8 mouse cellular contexts compared by ENCODE assay signal in the genomic region with DNA sequence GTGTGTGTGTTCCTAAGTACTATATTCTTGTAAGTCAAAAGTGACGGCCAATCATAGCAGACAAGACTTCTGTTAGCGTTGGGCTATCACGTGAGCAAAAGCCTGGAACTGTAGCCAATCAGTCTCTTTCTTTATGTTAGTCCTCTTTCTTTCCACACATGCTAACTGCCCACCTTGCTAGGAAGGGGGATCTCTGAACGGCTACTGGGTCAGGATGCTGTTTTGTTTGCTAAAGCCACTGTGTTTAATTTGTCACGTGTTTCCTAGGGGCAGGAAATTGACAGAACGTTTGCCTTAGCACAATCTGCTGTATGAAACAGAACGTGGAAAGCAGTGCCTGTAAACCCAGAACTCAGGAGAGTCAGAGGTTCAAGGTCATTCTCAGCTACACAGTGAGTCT. TPM values are rescaled to one million over a fixed set of nuclear protein-coding genes. Genes with fewer than 3 reads are reported as not detected.
DNase-seq lines count a peak whose midpoint lies in the region; ATAC-seq and TF ChIP-seq lines count a peak whose summit lies in the region.

No protein-coding gene starts in this region.

- H3K9ac ChIP-seq in liver, embryonic 12.5 days = peak overlapping the region; percentile 95

- H3K9me3 ChIP-seq in forebrain, embryonic 10.5 days = no peaks in the 10 kb centered on the region
- H3K9me3 ChIP-seq in liver, embryonic 12.5 days (replicated peaks) = no peaks in the 10 kb centered on the region

- peaks cover 35% of the 10 kb centered on the region for H3K4me1 ChIP-seq in forebrain, embryonic 10.5 days
- peaks cover 49% of the 10 kb centered on the region for H3K4me1 ChIP-seq in liver, embryonic 12.5 days

- no peak for DNase-seq in gastrocnemius, adult 2 months
- DNase-seq in gastrocnemius, adult 18-20 months (ENCODE audit: low spot score) = no peak
- DNase-seq in forebrain, embryonic 10.5 days (ENCODE audit: extremely low spot score, low spot score) = no peak
- DNase-seq in right cerebral cortex, adult 18-20 months = no peak
- DNase-seq in adrenal gland, adult (ENCODE audit: inconsistent age in 2 of 2, low spot score in 1 of 2) = no peak
- no peak for DNase-seq in cerebellum, adult 18-20 months

- peaks cover 35% of the 10 kb centered on the region for H3K79me2 ChIP-seq in C2C12 (ENCODE audit: control insufficient read depth, insufficient read depth)

- H3K79me3 ChIP-seq in C2C12 (ENCODE audit: low read depth) = peaks cover 13% of the 10 kb centered on the region

- H3K27me3 ChIP-seq in C2C12 (ENCODE audit: control insufficient read depth, insufficient read depth, insufficient read length) = no peaks in the 10 kb centered on the region
- H3K27me3 ChIP-seq in forebrain, embryonic 10.5 days (ENCODE audit: poor library complexity, severe bottlenecking) = no peaks in the 10 kb centered on the region
- H3K27me3 ChIP-seq in liver, embryonic 12.5 days (replicated peaks) = no peaks in the 10 kb centered on the region

- TF ChIP-seq CTCF in gastrocnemius, adult 2 months (IDR thresholded peaks at IDR 0.05) = no peak
- no peak for TF ChIP-seq CTCF in C2C12 (IDR thresholded peaks at IDR 0.05; ENCODE audit: control insufficient read depth, insufficient read depth, insufficient read length)

- H3K4me3 ChIP-seq in gastrocnemius, adult 2 months = peak overlapping the region; percentile 94
- no peak overlapping the region for H3K4me3 ChIP-seq in C2C12 (ENCODE audit: insufficient read depth, poor library complexity, severe bottlenecking)
- peak overlapping the region; percentile 97 for H3K4me3 ChIP-seq in forebrain, embryonic 10.5 days
- H3K4me3 ChIP-seq in liver, embryonic 12.5 days = peak overlapping the region; percentile 90

- no peak for ATAC-seq in liver, embryonic 12.5 days

- H3K27ac ChIP-seq in gastrocnemius, adult 2 months = peak overlapping the region; percentile 85
- H3K27ac ChIP-seq in forebrain, embryonic 10.5 days = peak overlapping the region; percentile 99
- H3K27ac ChIP-seq in liver, embryonic 12.5 days = peak overlapping the region; percentile 90

- intact Hi-C loops in gastrocnemius, adult 2 months (cut with DNase I) = loop anchor here (10.0 kb wide), 1 partner anchor 77 kb away; a partner anchor contains a TSS

- 44% methylated on average over 7 of the region's 7 CpGs for WGBS in forebrain, embryonic 10.5 days
- 29% methylated on average over 7 of the region's 7 CpGs for WGBS in liver, embryonic 12.5 days (ENCODE audit: insufficient replicate concordance)

- peaks cover 17% of the 10 kb centered on the region for H3K36me3 ChIP-seq in C2C12 (ENCODE audit: control insufficient read depth, insufficient read depth)
- peaks cover 28% of the 10 kb centered on the region for H3K36me3 ChIP-seq in forebrain, embryonic 10.5 days (replicated peaks)
- peaks cover 26% of the 10 kb centered on the region for H3K36me3 ChIP-seq in liver, embryonic 12.5 days

- peak overlapping the region; percentile 77 for H3K4me2 ChIP-seq in liver, embryonic 12.5 days

- H3ac ChIP-seq in C2C12 (ENCODE audit: control insufficient read depth, insufficient read length, low read depth) = no peak overlapping the region

TF ChIP-seq in C2C12, 6 proteins besides CTCF, POLR2A, EP300 and RAD21:
- TF ChIP-seq FOSL1 (IDR thresholded peaks at IDR 0.05; ENCODE audit: insufficient read depth, low read length, poor library complexity, severe bottlenecking) (no peak), USF1 (IDR thresholded peaks at IDR 0.05; ENCODE audit: low read depth) (peak; percentile 47)
TF ChIP-seq in C2C12: peak in this region for 1.

RNA-seq across cellular contexts. Expression of a gene that starts 0.5 kb away (rescaled TPM):
- total RNA-seq in gastrocnemius, adult 2 months (2021) = 1 to 10 TPM; 4.2 to 9.9 TPM
- 1 to 10 TPM; 4.1 to 6.2 TPM for total RNA-seq in gastrocnemius, adult 18-20 months (2021)
- 62.3 TPM for polyA plus RNA-seq in C2C12 (2012; fragmentation: generic; extraction: Trizol)
- polyA plus RNA-seq in forebrain, embryonic 10.5 days (2016; fragmentation: Nextera tagmentation; extraction: Ambion mirVana) = 171 and 180 TPM in 2 replicates
- 86.4 and 91.6 TPM in 2 replicates for polyA plus RNA-seq in liver, embryonic 12.5 days (2016; fragmentation: Nextera tagmentation; extraction: Ambion mirVana)

RNA-seq across cellular contexts. Expression of a gene that starts 21.7 kb away (rescaled TPM):
- total RNA-seq in gastrocnemius, adult 2 months (2021) = 10 to 100 TPM; 80.3 to 98.7 TPM
- 10 to 100 TPM; 83.7 to 89.8 TPM for total RNA-seq in gastrocnemius, adult 18-20 months (2021)
- 339 TPM for polyA plus RNA-seq in C2C12 (2012; fragmentation: generic; extraction: Trizol)
- polyA plus RNA-seq in forebrain, embryonic 10.5 days (2016; fragmentation: Nextera tagmentation; extraction: Ambion mirVana) = 362 and 373 TPM in 2 replicates
- 350 and 353 TPM in 2 replicates for polyA plus RNA-seq in liver, embryonic 12.5 days (2016; fragmentation: Nextera tagmentation; extraction: Ambion mirVana)

RNA-seq across cellular contexts. Expression of a gene that starts 21.8 kb away (rescaled TPM):
- 1 to 10 TPM; 4.0 to 4.3 TPM for total RNA-seq in gastrocnemius, adult 2 months (2021)
- total RNA-seq in gastrocnemius, adult 18-20 months (2021) = 1 to 10 TPM; 3.6 to 4.3 TPM
- 83.7 TPM for polyA plus RNA-seq in C2C12 (2012; fragmentation: generic; extraction: Trizol)
- polyA plus RNA-seq in forebrain, embryonic 10.5 days (2016; fragmentation: Nextera tagmentation; extraction: Ambion mirVana) = 215 and 218 TPM in 2 replicates
- 198 and 200 TPM in 2 replicates for polyA plus RNA-seq in liver, embryonic 12.5 days (2016; fragmentation: Nextera tagmentation; extraction: Ambion mirVana)

RNA-seq across cellular contexts. Expression of a gene that starts 58.4 kb away (rescaled TPM):
- not detected for total RNA-seq in gastrocnemius, adult 2 months (2021)
- not detected for total RNA-seq in gastrocnemius, adult 18-20 months (2021)
- 0.21 TPM for polyA plus RNA-seq in C2C12 (2012; fragmentation: generic; extraction: Trizol)
- polyA plus RNA-seq in forebrain, embryonic 10.5 days (2016; fragmentation: Nextera tagmentation; extraction: Ambion mirVana) = 2.1 and 2.9 TPM in 2 replicates
- polyA plus RNA-seq in liver, embryonic 12.5 days (2016; fragmentation: Nextera tagmentation; extraction: Ambion mirVana) = 6.6 TPM in 2 replicates
